Mouse (Mus musculus) brain, adult 2 months (tissue): Measurements from ENCODE around the gene Gm44805.

Experiments used
- DNase-seq: peaks from one replicate; pipeline ENCODE4 v3.0.0; 2011; ENCODE audit warnings: low read depth, low spot score

Gene Gm44805

DNA sequence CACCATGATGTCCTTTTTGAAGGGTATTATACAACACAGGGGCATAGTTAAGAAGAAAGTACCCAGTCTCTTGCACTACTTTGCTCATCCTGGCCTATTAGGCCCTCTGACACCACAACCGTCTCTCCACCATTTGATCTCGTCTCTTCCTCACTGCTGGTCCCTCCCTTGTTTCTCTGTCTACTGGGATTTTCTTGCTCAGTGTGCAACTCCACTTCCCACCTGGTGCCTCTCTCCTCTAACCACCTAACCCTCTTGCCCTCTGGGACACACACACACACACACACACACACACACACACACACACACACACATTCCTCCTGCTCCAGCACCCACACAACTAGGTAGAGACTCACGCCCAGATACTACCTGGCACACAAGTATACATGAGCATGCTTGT lies 2.3 kb downstream of the Gm44805 start:
- DNase-seq: no peak

GRCm38 (mm10) chr7:19677872-19678271 lies 3.4 kb downstream of the Gm44805 start, which contains the start of gene Apoc2:
Gene Apoc2 (minus strand): TSS chr7:19677941.
- no peak for DNase-seq

GRCm38 (mm10) chr7:19676662-19677061 lies 4.6 kb downstream of the Gm44805 start:
- no peak for DNase-seq

- no peak for DNase-seq
Measured at GRCm38 (mm10) chr7:19675824-19676223, 5.4 kb downstream of the Gm44805 start.

- DNase-seq: no peak
Measured at GRCm38 (mm10) chr7:19673083-19673699, 8.0 kb downstream of the Gm44805 start.

DNA sequence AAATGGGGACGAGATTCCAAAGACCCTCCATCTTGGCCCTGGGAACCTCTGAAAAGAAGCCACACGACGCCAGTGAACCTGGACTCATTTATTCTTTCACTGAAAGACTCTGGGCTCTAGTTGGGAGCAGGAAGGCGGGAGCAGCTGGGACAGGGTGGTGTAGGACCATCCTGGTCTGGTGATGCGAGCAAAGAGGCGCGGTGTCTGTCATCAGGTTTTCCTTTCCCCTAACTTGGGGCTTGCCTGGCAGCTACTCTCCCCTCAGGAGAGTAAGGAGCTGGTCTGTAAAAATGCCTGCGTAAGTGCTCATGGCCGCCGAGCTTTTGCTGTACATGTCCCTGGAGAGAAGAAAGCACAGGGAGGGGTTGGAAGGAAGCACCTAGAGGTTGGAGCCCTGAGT lies 9.7 kb downstream of the Gm44805 start:
- DNase-seq: no peak

GRCm38 (mm10) chr7:19668947-19669721 lies 12.1 kb downstream of the Gm44805 start:
- peak; percentile 98 for DNase-seq

- no peak for DNase-seq
Measured at GRCm38 (mm10) chr7:19667434-19667833, 13.8 kb downstream of the Gm44805 start.

- no peak for DNase-seq
Measured at GRCm38 (mm10) chr7:19666750-19667149, 14.5 kb downstream of the Gm44805 start.

DNA sequence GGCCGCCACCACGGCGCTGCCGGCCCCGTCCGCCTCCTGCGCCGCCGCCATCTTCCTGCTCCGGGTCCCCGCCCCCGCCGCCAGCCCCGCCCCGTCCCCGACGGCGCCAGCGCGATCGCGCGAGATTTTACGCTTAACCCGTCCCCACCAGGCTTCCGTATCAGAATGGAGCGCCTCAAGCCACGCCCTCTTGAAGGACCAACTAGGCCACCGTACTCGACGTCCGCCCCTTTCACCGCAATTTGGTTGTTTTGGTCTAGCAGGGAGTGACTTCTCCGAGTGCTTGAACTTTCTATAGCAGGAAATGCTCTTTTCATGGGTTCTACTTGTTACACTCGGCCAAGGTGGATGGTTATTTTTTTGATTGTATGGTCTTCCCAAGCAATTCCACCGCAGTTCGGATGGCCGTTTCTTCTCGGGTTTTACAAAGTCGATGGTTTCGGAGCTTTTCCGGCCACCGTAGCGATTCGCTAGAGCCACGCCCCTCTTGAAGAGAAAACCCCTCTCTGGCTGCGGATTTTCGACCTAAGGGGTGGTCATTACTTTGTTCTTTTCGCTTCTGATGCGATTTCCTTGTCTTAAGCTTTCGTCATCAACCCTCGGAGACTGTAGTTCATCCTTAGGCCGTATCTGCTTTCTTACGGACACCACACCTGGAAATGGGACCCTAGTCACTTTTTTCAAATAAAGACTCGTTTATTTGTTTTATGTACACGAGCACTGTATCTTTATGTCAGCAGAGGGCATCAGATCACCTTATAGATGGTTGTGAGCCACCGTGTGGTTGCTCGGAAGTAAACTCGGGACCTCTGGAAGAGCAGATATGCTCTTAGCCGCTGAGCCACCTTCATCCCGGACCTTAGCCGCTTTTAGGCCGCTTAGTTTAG lies 16.0 kb downstream of the Gm44805 start, which contains the start of gene Clptm1:
Clptm1 (minus strand) TSS at position 79 of the 887 bp plus-strand sequence.
- DNase-seq: peak; percentile 99

GRCm38 (mm10) chr7:19664455-19664954 lies 16.7 kb downstream of the Gm44805 start:
- DNase-seq: no peak

DNA sequence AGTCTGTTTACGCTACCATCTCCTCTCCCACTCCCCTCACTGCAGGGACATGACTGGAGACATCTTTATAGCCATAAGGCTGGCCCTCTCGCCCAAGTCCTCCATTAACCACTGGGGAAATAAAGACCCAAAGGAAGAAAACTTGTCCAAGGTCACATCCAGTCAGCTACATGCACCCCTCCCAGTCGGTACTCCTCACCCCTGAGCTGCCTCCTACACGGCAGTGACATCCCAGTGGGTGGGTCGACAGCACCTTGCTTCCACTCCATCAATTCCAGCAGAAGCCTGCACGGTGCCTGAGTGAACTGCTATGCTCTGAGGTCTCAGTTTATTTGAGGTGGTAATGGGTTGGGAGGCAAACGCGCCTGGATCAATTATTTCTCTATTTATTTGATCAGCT lies 17.3 kb downstream of the Gm44805 start:
- peak; percentile 30 for DNase-seq

DNA sequence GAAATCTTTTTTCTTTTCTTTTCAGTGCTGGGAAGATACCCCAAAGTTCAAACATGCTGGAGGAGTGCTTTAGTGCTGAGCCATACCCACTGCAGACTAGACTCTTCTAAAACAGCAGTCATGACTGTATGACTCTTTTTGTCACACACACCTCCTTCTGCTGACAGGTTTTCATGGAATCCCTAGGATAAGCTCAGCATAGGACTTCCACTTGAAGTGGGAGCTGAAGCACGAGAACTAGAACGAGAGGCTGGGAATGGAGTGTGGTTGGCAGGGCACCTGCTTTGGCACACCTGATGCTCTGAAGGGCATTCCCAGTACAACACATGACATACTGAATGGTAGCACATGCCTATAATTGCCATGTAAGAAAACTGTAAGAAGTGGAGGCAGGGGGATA lies 28.6 kb downstream of the Gm44805 start:
- DNase-seq: no peak

DNA sequence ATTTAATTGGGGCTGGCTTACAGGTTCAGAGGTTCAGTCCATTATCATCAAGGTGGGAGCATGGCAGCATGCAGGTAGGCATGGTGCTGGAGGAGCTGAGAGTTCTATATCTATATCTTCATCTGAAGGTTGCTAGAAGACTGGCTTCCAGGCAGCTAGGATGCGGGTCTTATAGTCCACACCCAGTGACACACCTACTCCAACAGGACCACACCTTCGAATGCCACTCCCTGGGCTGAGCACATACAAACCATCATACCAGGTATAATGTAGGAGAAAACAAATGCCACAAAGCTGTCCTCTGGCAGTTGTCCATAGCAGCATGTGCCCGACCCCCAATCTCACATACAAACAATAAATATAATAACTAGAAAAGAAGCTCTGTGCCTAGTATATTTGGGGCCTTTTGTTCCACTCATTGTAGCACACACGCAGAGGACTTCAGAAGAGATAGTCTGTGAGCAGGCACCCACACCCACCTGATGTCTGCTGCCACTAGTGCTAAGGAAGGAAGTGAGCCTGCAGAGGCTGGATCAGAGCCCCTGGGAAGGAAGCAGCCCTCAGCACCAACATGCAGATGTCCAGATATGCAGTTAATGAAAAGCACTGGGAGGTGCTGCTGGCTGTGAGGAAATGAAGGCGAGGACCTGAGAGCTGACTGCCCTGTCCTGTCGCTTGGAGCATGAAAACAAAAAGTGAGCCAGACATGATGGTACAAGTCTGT lies 30.0 kb downstream of the Gm44805 start:
- no peak for DNase-seq

DNA sequence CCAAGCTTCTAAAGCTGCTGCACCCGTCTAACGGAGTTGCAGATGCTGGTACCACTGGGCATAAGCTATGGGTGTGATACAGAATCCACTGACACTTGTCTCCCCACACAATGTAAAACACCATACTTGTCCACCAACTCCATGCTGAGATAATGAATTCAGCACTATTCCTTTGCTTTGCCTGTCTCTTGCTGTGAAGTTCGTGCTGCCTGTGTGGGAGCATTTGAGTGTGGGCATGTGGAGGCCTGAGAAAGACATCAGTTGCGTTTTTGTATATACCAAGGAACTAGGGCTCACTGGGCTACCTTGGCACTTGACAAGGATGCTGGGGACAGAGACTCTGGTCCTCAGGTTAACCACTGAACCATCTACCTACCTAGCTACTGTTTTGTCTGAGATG lies 40.0 kb downstream of the Gm44805 start:
- DNase-seq: peak; percentile 67

DNA sequence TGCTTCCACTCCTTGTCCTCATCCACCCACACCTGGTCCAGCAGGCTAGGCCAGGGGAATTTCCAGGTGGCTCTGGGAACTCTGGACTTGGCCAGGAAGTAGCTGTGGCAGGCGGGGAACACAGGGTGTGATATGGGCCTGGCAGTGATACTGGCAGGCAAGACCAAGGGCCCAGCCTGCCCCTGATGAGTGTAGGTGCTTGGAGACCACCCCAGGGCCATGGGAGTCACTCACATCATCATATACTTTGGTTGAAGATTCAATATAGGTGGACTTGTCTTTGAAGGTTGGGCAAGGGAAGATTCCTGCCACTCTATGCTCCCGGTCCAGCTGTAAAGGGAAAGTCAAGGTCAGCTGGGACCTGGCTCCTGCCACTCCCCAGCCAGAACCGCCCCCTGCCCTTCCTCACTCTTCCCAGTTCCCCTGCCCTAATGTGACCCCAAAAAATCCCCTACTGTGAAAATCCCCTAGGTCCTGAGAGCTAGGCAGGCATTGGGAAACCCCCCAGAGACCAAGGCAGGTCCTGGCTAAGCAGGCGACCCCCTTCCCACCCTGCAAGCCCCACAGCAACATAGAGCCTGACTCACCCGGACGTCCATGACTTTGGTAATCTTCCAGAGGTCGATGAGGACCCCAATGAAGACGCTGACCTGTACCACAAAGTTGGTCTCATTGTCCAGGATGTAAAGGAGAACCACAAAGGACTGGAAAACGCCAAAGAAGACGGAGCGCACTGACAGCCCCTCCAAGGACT lies 46.0 kb downstream of the Gm44805 start:
- no peak for DNase-seq

- DNase-seq: no peak
Measured at GRCm38 (mm10) chr7:19634591-19634990, 46.6 kb downstream of the Gm44805 start.

GRCm38 (mm10) chr7:19633855-19634254 lies 47.4 kb downstream of the Gm44805 start:
- DNase-seq: no peak

GRCm38 (mm10) chr7:19633197-19633596 lies 48.0 kb downstream of the Gm44805 start:
- DNase-seq: no peak

GRCm38 (mm10) chr7:19632720-19633119 lies 48.5 kb downstream of the Gm44805 start:
- no peak for DNase-seq
